Mouse (Mus musculus): ENCODE measurements around the gene Zfp775. TPM values are rescaled to one million over a fixed set of nuclear protein-coding genes. Genes with fewer than 3 reads are reported as not detected.

Gene Zfp775
- polyA plus RNA-seq (2012; rRNA removed): 12.6 and 15.4 TPM in 2 replicates

DNA sequence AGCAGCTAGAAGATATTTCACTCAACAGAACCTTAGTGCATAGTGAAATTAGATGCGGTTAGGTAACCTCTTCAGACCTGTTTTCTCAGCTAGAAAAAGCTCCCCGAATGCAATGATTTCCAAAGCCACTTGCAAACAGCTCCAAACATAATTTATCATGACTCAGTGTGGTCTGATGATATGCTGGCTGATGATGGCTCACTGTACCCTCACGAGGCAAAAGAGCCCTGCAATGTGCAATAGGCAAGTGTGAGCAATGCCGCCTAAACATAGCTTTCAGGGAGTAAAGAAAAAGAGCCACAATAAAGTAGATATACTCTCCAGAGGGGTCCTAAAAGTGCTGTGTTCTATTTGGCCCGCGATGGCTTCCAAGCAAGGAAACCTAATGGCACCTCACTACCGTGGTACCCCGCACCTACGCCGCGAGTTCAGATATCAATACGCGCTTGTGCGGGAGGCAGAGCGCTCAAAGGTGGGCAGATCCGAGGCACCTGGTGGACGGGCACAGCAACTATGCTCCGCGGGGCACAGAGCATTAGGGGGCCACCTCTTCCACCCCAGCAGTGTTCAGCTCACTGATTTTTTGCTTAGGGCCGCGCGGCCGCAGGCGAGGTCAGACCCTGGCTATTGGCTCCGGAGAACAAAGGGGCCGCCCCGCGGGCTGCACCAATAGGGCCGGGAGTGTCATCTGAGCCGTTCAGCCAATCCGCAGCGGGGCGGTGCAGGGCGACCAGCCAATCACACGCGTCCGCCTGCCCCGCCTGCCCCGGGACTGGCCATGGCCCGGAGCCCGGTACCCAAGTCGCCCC lies at the start of gene Zfp775:
TSS of gene Zfp775 (plus strand) at position 793 of the 809 bp plus-strand sequence.

DNA sequence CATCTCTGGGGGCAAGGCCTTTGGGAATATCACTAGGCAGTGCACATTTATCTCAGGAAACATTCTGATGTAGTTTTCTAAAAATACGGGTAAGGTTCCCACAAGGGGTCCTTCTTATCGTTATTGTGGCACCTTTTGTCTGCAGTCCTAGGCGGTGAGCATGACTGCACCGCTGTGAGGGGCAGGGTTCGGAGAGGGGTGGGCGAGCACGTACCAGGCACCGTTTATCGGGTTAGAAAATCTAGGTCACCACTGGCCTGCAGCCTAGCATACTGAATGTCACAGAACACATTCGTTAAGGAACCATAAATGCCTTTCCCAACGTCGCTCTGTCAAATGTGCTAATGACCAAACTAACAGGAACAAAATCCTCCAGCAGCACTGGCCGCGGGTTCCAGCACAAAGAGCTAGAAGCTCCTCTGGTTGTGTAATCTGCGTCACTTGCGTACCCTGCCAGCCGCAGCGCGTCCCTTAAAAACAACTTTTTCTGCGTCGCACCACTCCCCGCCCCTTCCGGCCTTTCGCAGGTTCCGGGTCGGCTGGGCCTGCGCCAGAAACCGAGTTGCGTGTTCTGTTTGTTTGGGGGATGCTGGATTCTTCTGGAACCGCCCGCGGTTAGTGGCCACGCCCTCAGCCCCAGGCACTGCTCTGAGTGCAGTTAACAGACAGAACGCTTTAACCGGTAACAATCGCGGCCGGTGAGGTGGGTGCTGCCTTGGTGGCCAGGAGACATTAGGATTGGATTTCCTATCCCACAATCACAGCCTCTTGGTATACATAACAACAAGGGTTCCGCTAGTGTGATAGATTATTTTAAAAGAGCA lies 47.4 kb upstream of the Zfp775 start, which contains the start of gene Lrrc61:
TSS of gene Lrrc61 (plus strand) at position 517 of the 824 bp plus-strand sequence.

DNA sequence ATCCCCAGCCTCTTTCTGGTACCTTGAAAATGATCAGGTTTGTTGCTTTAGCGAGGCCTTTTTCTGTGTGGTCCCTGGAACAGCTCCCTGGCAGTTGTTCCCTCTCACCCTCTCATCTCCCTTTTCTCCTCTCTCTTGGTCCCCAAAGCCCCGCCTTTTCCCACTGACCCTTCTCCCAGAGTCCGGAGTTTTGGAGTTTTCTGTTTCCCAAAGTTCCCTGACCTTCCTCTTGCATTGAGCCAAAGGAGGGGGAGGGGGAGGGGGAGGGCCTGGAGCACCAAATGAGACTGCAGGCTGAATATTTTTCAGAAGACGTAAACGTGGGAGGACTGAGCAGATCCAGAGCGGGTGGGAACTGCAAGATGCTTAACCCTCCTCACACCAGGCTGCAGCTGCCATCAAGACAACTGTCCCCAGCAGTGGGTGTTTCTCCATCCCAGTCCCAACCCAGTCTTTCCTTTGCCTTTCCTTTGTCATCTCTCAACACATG lies 29.2 kb upstream of the Zfp775 start, which contains the start of gene Rarres2:
TSS of gene Rarres2 (minus strand) at position 218 of the 490 bp plus-strand sequence.

GRCm38 (mm10) chr6:48589194-48589750 lies 12.6 kb upstream of the Zfp775 start, which contains the start of gene Gm45021:
Gm45021 (plus strand) TSS chr6:48589610.

GRCm38 (mm10) chr6:48593158-48594042 lies 8.5 kb upstream of the Zfp775 start, which contains the start of the genes Repin1 and Gm44965:
Repin1 (plus strand) TSS chr6:48593883.
Gm44965 (plus strand) TSS chr6:48593941.

GRCm38 (mm10) chr6:48626464-48626863 lies 24.6 kb downstream of the Zfp775 start, which contains the start of gene AI854703:
AI854703 (plus strand) TSS chr6:48626764.

GRCm38 (mm10) chr6:48646995-48647394 lies 45.1 kb downstream of the Zfp775 start, which contains the start of gene Gimap8:
Gimap8 (plus strand) TSS chr6:48647234.

Other genes starting within 250 kb of the Zfp775 start
- 19.6 and 20.4 TPM in 2 replicates for gene Krba1, start 206.5 kb upstream of the Zfp775 start, polyA plus RNA-seq (2012; rRNA removed)
- gene Zfp467, start 156.2 kb upstream of the Zfp775 start, polyA plus RNA-seq (2012; rRNA removed): 107 and 109 TPM in 2 replicates
- gene Sspo, start 153.8 kb upstream of the Zfp775 start, polyA plus RNA-seq (2012; rRNA removed): 8.5 and 10.9 TPM in 2 replicates
- 40.5 and 51.5 TPM in 2 replicates for gene Atp6v0e2, start 64.4 kb upstream of the Zfp775 start, polyA plus RNA-seq (2012; rRNA removed)
- gene Lrrc61, start 47.3 kb upstream of the Zfp775 start, polyA plus RNA-seq (2012; rRNA removed): 17.5 and 23.2 TPM in 2 replicates
- gene Rarres2, start 29.3 kb upstream of the Zfp775 start, polyA plus RNA-seq (2012; rRNA removed): 121 and 133 TPM in 2 replicates
- gene Gm45021, start 12.5 kb upstream of the Zfp775 start, polyA plus RNA-seq (2012; rRNA removed): not detected in 2 replicates
- gene Repin1, start 8.2 kb upstream of the Zfp775 start, polyA plus RNA-seq (2012; rRNA removed): 51.4 and 56.7 TPM in 2 replicates
- 0.88 and 1.0 TPM in 2 replicates for gene Gm44965, start 8.1 kb upstream of the Zfp775 start, polyA plus RNA-seq (2012; rRNA removed)
- gene AI854703, start 24.7 kb downstream of the Zfp775 start, polyA plus RNA-seq (2012; rRNA removed): 56.4 and 73.1 TPM in 2 replicates
- gene Gimap8, start 45.2 kb downstream of the Zfp775 start, polyA plus RNA-seq (2012; rRNA removed): 1.1 and 1.5 TPM in 2 replicates
- gene Gimap9, start 74.1 kb downstream of the Zfp775 start, polyA plus RNA-seq (2012; rRNA removed): 1.5 and 1.9 TPM in 2 replicates
- 2.8 and 3.0 TPM in 2 replicates for gene Gimap4, start 82.5 kb downstream of the Zfp775 start, polyA plus RNA-seq (2012; rRNA removed)
- 2.7 and 2.9 TPM in 2 replicates for gene Gimap6, start 106.2 kb downstream of the Zfp775 start, polyA plus RNA-seq (2012; rRNA removed)
- not detected in 2 replicates for gene Gm28053, start 116.5 kb downstream of the Zfp775 start, polyA plus RNA-seq (2012; rRNA removed)
- 0.36 and 0.84 TPM in 2 replicates for gene Gimap7, start 116.6 kb downstream of the Zfp775 start, polyA plus RNA-seq (2012; rRNA removed)
- gene Gimap1, start 137.0 kb downstream of the Zfp775 start, polyA plus RNA-seq (2012; rRNA removed): 8.0 and 8.9 TPM in 2 replicates
- 4.9 and 5.8 TPM in 2 replicates for gene Gimap5, start 144.1 kb downstream of the Zfp775 start, polyA plus RNA-seq (2012; rRNA removed)
- gene Gimap3, start 168.8 kb downstream of the Zfp775 start, polyA plus RNA-seq (2012; rRNA removed): 4.9 and 5.6 TPM in 2 replicates
- gene Tmem176a, start 238.9 kb downstream of the Zfp775 start, polyA plus RNA-seq (2012; rRNA removed): 141 and 142 TPM in 2 replicates
- gene Tmem176b, start 239.4 kb downstream of the Zfp775 start, polyA plus RNA-seq (2012; rRNA removed): 260 and 275 TPM in 2 replicates